Mouse (Mus musculus): ENCODE measurements around the gene Bahd1. TPM values are rescaled to one million over a fixed set of nuclear protein-coding genes. Genes with fewer than 3 reads are reported as not detected.

Bahd1 gene
- total RNA-seq, 2 experiments from 2014 or later, result 8.8 to 15.1 TPM

Other genes with a start within 250 kb of the Bahd1 start
- not detected in 2 replicates for gene Pak6, start 237.1 kb upstream of the Bahd1 start, total RNA-seq (2015; ENCODE audit: low replicate concordance)
- gene Pak6, start 237.1 kb upstream of the Bahd1 start, total RNA-seq (2017; ENCODE audit: low replicate concordance), result 0.15 and 0.39 TPM in 2 replicates
- gene Ankrd63, start 196.4 kb upstream of the Bahd1 start, total RNA-seq (2015; ENCODE audit: low replicate concordance), result not detected in 2 replicates
- gene Ankrd63, start 196.4 kb upstream of the Bahd1 start, total RNA-seq (2017; ENCODE audit: low replicate concordance), result not detected in 2 replicates
- gene Plcb2, start 171.9 kb upstream of the Bahd1 start, total RNA-seq (2015; ENCODE audit: low replicate concordance), result 14.3 and 18.4 TPM in 2 replicates
- 9.8 and 12.3 TPM in 2 replicates for gene Plcb2, start 171.9 kb upstream of the Bahd1 start, total RNA-seq (2017; ENCODE audit: low replicate concordance)
- gene Inafm2, start 154.6 kb upstream of the Bahd1 start, total RNA-seq (2015; ENCODE audit: low replicate concordance), result 5.0 and 8.4 TPM in 2 replicates
- gene Inafm2, start 154.6 kb upstream of the Bahd1 start, total RNA-seq (2017; ENCODE audit: low replicate concordance), result 1.3 and 3.6 TPM in 2 replicates
- gene Ccdc9b, start 137.7 kb upstream of the Bahd1 start, total RNA-seq (2015; ENCODE audit: low replicate concordance), result 2.1 TPM in 1 of 2 replicates, not detected in the other
- gene Ccdc9b, start 137.7 kb upstream of the Bahd1 start, total RNA-seq (2017; ENCODE audit: low replicate concordance), result 0.30 and 0.51 TPM in 2 replicates
- not detected in 2 replicates for gene Phgr1, start 127.6 kb upstream of the Bahd1 start, total RNA-seq (2015; ENCODE audit: low replicate concordance)
- gene Phgr1, start 127.6 kb upstream of the Bahd1 start, total RNA-seq (2017; ENCODE audit: low replicate concordance), result not detected in 2 replicates
- gene Disp2, start 120.7 kb upstream of the Bahd1 start, total RNA-seq (2015; ENCODE audit: low replicate concordance), result not detected in 2 replicates
- gene Disp2, start 120.7 kb upstream of the Bahd1 start, total RNA-seq (2017; ENCODE audit: low replicate concordance), result 0.26 TPM in 1 of 2 replicates, not detected in the other
- gene Knstrn, start 86.4 kb upstream of the Bahd1 start, total RNA-seq (2015; ENCODE audit: low replicate concordance), result 48.2 and 74.6 TPM in 2 replicates
- gene Knstrn, start 86.4 kb upstream of the Bahd1 start, total RNA-seq (2017; ENCODE audit: low replicate concordance), result 156 and 210 TPM in 2 replicates
- 5.4 and 6.3 TPM in 2 replicates for gene Ivd, start 38.4 kb upstream of the Bahd1 start, total RNA-seq (2015; ENCODE audit: low replicate concordance)
- 1.9 and 7.3 TPM in 2 replicates for gene Ivd, start 38.4 kb upstream of the Bahd1 start, total RNA-seq (2017; ENCODE audit: low replicate concordance)
- not detected in 2 replicates for gene Chst14, start 26.1 kb downstream of the Bahd1 start, total RNA-seq (2015; ENCODE audit: low replicate concordance)
- 0.77 TPM in 1 of 2 replicates, not detected in the other for gene Chst14, start 26.1 kb downstream of the Bahd1 start, total RNA-seq (2017; ENCODE audit: low replicate concordance)
- gene Ccdc32, start 129.0 kb downstream of the Bahd1 start, total RNA-seq (2015; ENCODE audit: low replicate concordance), result 4.6 and 7.2 TPM in 2 replicates
- 10.1 and 12.9 TPM in 2 replicates for gene Ccdc32, start 129.0 kb downstream of the Bahd1 start, total RNA-seq (2017; ENCODE audit: low replicate concordance)
- gene Rpusd2, start 134.4 kb downstream of the Bahd1 start, total RNA-seq (2015; ENCODE audit: low replicate concordance), result 2.1 and 2.5 TPM in 2 replicates
- gene Rpusd2, start 134.4 kb downstream of the Bahd1 start, total RNA-seq (2017; ENCODE audit: low replicate concordance), result 0.61 and 0.90 TPM in 2 replicates
- 282 and 376 TPM in 2 replicates for gene Knl1, start 146.7 kb downstream of the Bahd1 start, total RNA-seq (2015; ENCODE audit: low replicate concordance)
- 418 and 469 TPM in 2 replicates for gene Knl1, start 146.7 kb downstream of the Bahd1 start, total RNA-seq (2017; ENCODE audit: low replicate concordance)
- 51.2 and 66.7 TPM in 2 replicates for gene Rad51, start 212.4 kb downstream of the Bahd1 start, total RNA-seq (2015; ENCODE audit: low replicate concordance)
- 23.8 and 50.4 TPM in 2 replicates for gene Rad51, start 212.4 kb downstream of the Bahd1 start, total RNA-seq (2017; ENCODE audit: low replicate concordance)